Mouse (Mus musculus) liver, postnatal 0 days (tissue): ENCODE results near the gene Matn4. TPM values are rescaled to one million over a fixed set of nuclear protein-coding genes. Genes with fewer than 3 reads are reported as not detected.

Source experiments
- ATAC-seq: fragments of 200-750 bp; cut with Nextera tagmentation; 2 replicates; pipeline ENCODE4 v1.8.0; 2017; ENCODE audit warnings: mild to moderate bottlenecking, moderate library complexity
- DNase-seq: peaks from one replicate; pipeline ENCODE4 v3.0.0-alpha.2; 2016
- H3K27ac ChIP-seq: fragments of 300-500 bp; sonication (generic); 2 replicates; pipeline ENCODE4 v1.5.1; 2014; ENCODE audit warnings: antibody characterized with exemption, moderate library complexity, mild to moderate bottlenecking, low read depth
- H3K27me3 ChIP-seq: fragments of 300-500 bp; sonication (generic); 2 replicates; pipeline ENCODE4 v1.6.1; 2014; ENCODE audit warnings: low read length, control low read depth, mixed read lengths; ENCODE audit not compliant: insufficient read depth
- H3K36me3 ChIP-seq: fragments of 300-500 bp; sonication (generic); replicated peaks from 2 replicates; pipeline ENCODE4 v1.6.1; 2014; ENCODE audit warnings: mild to moderate bottlenecking, control low read depth, low read length, moderate library complexity, mixed read lengths; ENCODE audit not compliant: insufficient read depth
- H3K4me1 ChIP-seq: fragments of 300-500 bp; sonication (generic); 2 replicates; pipeline ENCODE4 v1.6.1; 2014; ENCODE audit warnings: antibody characterized with exemption, mild to moderate bottlenecking, control low read depth; ENCODE audit not compliant: insufficient read depth
- H3K4me2 ChIP-seq: fragments of 300-500 bp; sonication (generic); 2 replicates; pipeline ENCODE4 v1.6.1; 2014; ENCODE audit warnings: low read depth, mild to moderate bottlenecking, low read length, moderate library complexity, mixed read lengths
- H3K4me3 ChIP-seq: fragments of 300-500 bp; sonication (generic); 2 replicates; pipeline ENCODE4 v1.5.1; 2014; ENCODE audit warnings: low read depth, low read length
- H3K9ac ChIP-seq: fragments of 300-500 bp; sonication (generic); replicated peaks from 2 replicates; pipeline ENCODE4 v1.6.1; 2014; ENCODE audit warnings: mild to moderate bottlenecking, moderate library complexity
- H3K9me3 ChIP-seq: fragments of 300-500 bp; sonication (generic); 2 replicates; pipeline ENCODE4 v1.6.1; 2016; ENCODE audit warnings: mild to moderate bottlenecking, control low read depth, low read length, mixed read lengths
- CTCF ChIP-seq: sonication (generic); IDR thresholded peaks from 2 replicates; pipeline ENCODE4 v1.5.1; 2016; ENCODE audit warnings: antibody characterized with exemption, low read depth
- EP300 ChIP-seq: IDR thresholded peaks from 2 replicates; pipeline ENCODE4 v1.6.1; 2016; ENCODE audit warnings: antibody characterized with exemption, low read depth, mild to moderate bottlenecking
- WGBS: fragments of 180-500 bp; shearing (Covaris S2); extraction: QIAGEN DNeasy Blood & Tissue Kit; methylation state at CpG from one replicate; pipeline ENCODE4 v1.1.7; 2014; ENCODE audit not compliant: insufficient replicate concordance; 5-methylcytosine and 5-hydroxymethylcytosine counted together
- polyA plus RNA-seq: library from polyadenylated mRNA; unstranded; fragments of >200 nt; fragmentation: Nextera tagmentation; extraction: Ambion mirVana; gene quantifications from 2 replicates; pipeline ENCODE4 v1.2.1, GENCODE M21; 2015

The Matn4 gene
- polyA plus RNA-seq, 1 experiment from 2014 or later, result 0.18 TPM

DNA sequence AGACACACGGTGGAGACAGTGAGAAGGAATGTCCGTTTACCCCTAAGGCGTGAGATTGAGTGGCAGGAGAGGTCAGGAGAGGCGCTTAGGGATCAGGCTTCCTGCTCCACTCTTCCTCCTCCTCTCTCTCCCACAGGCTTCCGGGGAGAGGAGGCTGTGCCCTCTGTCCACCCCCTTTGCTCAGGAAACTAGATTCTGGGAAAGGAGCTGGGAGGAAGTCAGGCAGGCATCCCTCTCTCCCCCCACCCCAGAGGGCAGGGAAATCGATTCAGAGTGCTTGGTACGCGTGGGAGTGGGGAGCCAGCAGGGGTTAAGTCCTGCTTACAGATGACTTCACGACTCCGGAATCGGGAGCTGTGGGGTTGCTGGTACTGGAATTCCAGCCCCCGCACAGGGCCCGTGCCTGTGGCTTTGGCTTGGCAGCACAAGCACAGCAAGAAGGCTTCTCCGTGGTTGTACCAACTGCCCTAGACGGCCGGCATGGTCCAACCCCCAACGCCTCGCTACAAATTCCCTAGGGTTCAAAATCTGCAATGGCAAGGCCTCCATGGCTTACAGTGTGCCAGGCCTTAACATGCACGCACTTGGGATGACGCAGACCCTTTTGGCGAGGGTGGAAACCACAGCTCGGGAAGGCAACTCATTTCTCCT, 27.7 kb upstream of the Matn4 start:
- no peaks in the 10 kb centered on the region for H3K9me3 ChIP-seq
- peak overlapping the region; percentile 23; the same call in 1 of the 2 replicates for H3K4me3 ChIP-seq
- H3K4me1 ChIP-seq, result peaks cover 28% of the 10 kb centered on the region
- DNase-seq (no peak), ATAC-seq (peak; percentile 6; the same call in 1 of the 2 replicates)
- 26% methylated on average over 22 of the region's 22 CpGs for WGBS
- peak overlapping the region; percentile 48 for H3K9ac ChIP-seq
- H3K27me3 ChIP-seq, result no peaks in the 10 kb centered on the region
- H3K27ac ChIP-seq, result peak overlapping the region; percentile 70
- peaks cover 27% of the 10 kb centered on the region for H3K36me3 ChIP-seq
- no peak for TF ChIP-seq CTCF
- TF ChIP-seq EP300, result no peak
- peak overlapping the region; percentile 63 for H3K4me2 ChIP-seq

DNA sequence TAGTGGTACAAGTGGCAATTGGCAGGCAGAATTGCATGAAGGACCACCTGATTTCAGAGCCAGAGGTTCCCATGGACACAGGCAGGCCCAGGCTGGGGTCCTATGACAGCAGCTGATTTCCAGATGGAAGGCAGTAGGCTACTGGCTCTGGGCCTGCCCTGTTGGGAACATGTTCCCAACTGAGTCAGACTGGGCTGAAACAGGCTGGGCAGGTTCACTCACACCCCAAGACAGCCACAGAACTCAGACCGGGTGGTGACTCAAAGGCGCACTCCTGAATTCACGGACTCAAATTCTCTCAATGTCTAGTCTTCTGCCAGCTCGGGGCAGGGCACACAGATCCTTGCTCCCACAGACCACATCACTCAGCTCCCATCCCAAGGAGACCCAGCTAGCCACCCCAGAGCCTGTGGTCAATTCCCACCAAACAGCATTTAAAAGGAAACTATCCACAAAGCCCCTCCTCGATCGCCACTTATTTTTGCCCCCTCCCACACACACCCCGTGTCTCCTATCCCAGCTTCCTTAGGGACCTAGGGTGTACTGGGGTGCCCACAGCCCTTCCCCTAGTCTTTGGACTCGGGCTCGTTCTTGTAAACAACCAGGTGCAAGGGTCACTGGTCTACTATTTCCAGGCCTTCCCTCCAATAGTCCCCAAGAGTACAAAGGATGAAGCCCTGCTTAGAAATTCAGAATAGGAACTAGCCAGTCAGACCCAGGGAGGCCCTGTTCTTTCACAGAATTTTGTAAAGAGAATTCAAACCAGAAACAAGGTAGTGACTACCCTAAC, 26.9 kb upstream of the Matn4 start:
- DNase-seq (no peak), ATAC-seq (peak; percentile 34)
- peaks cover 28% of the 10 kb centered on the region for H3K4me1 ChIP-seq
- H3K27ac ChIP-seq, result peak overlapping the region; percentile 70
- H3K9ac ChIP-seq, result peak overlapping the region; percentile 48
- TF ChIP-seq CTCF (no peak), EP300 (no peak)
- no peaks in the 10 kb centered on the region for H3K27me3 ChIP-seq
- peak overlapping the region; percentile 63 for H3K4me2 ChIP-seq
- no peaks in the 10 kb centered on the region for H3K9me3 ChIP-seq
- 53% methylated on average over 9 of the region's 9 CpGs for WGBS
- peaks cover 34% of the 10 kb centered on the region for H3K36me3 ChIP-seq
- 0 out of 2 replicates have a peak overlapping the region, but pooled peaks have one; percentile 23 for H3K4me3 ChIP-seq

- H3K27ac ChIP-seq, result 0 out of 2 replicates have a peak overlapping the region, but pooled peaks have one; percentile 70
- no peak overlapping the region for H3K9ac ChIP-seq
- H3K4me1 ChIP-seq, result peaks cover 20% of the 10 kb centered on the region
- H3K4me3 ChIP-seq, result no peak overlapping the region
- H3K4me2 ChIP-seq, result 0 out of 2 replicates have a peak overlapping the region, but pooled peaks have one; percentile 9
- peaks cover 46% of the 10 kb centered on the region for H3K36me3 ChIP-seq
- ATAC-seq, result no peak
- no peak for DNase-seq
- 12% methylated on average over 7 of the region's 7 CpGs for WGBS
- TF ChIP-seq EP300 (no peak), CTCF (peak; percentile 28)
- H3K9me3 ChIP-seq, result no peaks in the 10 kb centered on the region
- no peaks in the 10 kb centered on the region for H3K27me3 ChIP-seq
These were observed 25.7 kb upstream of the Matn4 start for GRCm38 (mm10) chr2:164430697-164431096.

DNA sequence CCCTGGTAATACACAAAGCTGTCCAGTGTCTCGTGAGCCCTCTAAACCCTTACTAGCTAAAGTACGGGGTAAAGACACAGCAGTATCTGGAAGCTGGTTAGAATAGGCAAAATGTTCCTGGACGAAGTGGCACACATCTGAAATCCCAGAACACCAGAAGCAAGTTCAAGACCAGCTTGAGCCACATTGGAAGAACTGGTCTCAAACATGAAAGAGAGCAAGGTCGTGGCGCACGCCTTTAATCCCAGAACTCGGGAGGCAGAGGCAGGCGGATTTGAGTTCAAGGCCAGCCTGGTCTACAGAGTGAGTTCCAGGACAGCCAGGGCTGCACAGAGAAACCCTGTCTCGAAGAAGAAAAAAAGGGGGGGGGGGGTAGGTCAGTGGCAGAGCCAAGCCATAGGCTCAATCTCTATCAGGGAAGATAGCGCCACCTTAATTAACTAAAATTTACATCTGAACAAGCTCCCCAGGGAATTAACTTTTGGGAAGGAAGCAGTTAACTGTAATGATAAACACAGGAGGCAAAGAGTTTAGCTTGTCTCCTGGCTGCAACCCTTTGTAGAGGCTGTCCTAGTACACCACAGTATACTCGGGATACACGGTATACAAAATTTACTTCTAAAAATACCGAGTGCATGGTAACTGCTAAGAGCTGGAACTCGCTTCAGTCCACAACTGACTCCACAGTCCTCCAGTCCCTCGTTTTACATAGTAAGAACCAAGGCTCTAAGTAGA, 25.1 kb upstream of the Matn4 start:
- Histone ChIP-seq H3K27ac (no peak overlapping the region), H3K36me3 (peaks cover 46% of the 10 kb centered on the region), H3K9ac (no peak overlapping the region), H3K4me1 (peaks cover 18% of the 10 kb centered on the region), H3K4me3 (no peak overlapping the region), H3K27me3 (no peaks in the 10 kb centered on the region), H3K4me2 (0 out of 2 replicates have a peak overlapping the region, but pooled peaks have one; percentile 9), H3K9me3 (no peaks in the 10 kb centered on the region)
- whole genome bisulfite sequencing, result 51% methylated on average over 15 of the region's 15 CpGs
- TF ChIP-seq CTCF, result no peak
- no peak for ATAC-seq
- no peak for DNase-seq

GRCm38 (mm10) chr2:164428451-164428850, 23.5 kb upstream of the Matn4 start:
- no peak overlapping the region for H3K4me3 ChIP-seq
- H3K9ac ChIP-seq, result no peak overlapping the region
- ATAC-seq (no peak), DNase-seq (no peak)
- H3K27ac ChIP-seq, result no peak overlapping the region
- WGBS, result 39% methylated on average over 5 of the region's 5 CpGs
- peaks cover 50% of the 10 kb centered on the region for H3K36me3 ChIP-seq
- peaks cover 18% of the 10 kb centered on the region for H3K4me1 ChIP-seq
- no peaks in the 10 kb centered on the region for H3K9me3 ChIP-seq
- no peaks in the 10 kb centered on the region for H3K27me3 ChIP-seq
- no peak overlapping the region for H3K4me2 ChIP-seq
- TF ChIP-seq CTCF (no peak), EP300 (no peak)

DNA sequence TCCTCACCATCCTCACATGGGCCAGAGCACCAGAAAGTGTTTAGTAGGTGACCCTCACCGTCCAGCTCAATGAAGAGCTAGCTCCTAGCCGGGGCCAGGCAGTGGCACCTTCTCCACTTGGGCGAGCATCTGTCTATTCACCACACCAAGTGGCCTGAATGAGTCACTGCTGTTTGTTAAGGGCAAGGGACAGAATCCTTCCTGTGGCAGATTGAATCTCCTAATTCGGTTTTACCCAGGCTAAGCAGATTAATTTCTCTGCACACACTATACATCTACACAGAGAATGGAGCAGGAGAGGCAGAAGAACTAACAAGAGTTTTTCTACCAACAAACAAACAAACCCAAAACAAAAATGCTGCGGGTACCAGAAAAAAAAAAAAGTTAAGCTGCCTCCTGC, 22.0 kb upstream of the Matn4 start:
- Histone ChIP-seq H3K9me3 (no peaks in the 10 kb centered on the region), H3K36me3 (peaks cover 50% of the 10 kb centered on the region), H3K4me1 (peaks cover 14% of the 10 kb centered on the region), H3K27me3 (no peaks in the 10 kb centered on the region), H3K9ac (no peak overlapping the region), H3K4me3 (no peak overlapping the region), H3K27ac (no peak overlapping the region), H3K4me2 (no peak overlapping the region)
- ATAC-seq (no peak), DNase-seq (no peak)
- 73% methylated on average over 5 of the region's 5 CpGs for WGBS
- TF ChIP-seq CTCF (no peak), EP300 (no peak)
